8 mouse cellular contexts compared by ENCODE assay signal in genomic region chr11:77965101-77966036, GRCm38 (mm10). TPM values are rescaled to one million over a fixed set of nuclear protein-coding genes. Genes with fewer than 3 reads are reported as not detected.
A peak's percentile ranks its signal among the peaks of the same experiment; 100 is the strongest.
DNase-seq lines count a peak whose midpoint lies in the region; ATAC-seq lines count a peak whose summit lies in the region.

No protein-coding gene starts in this region.

- no peaks in the 10 kb centered on the region for H3K36me3 ChIP-seq in embryonic facial prominence, embryonic 12.5 days
- no peaks in the 10 kb centered on the region; the same call in 1 of the 2 replicates for H3K36me3 ChIP-seq in hindbrain, embryonic 16.5 days (ENCODE audit: control insufficient read depth, insufficient read depth, low read length)
- no peaks in the 10 kb centered on the region for H3K36me3 ChIP-seq in midbrain, embryonic 12.5 days

- peaks cover 22% of the 10 kb centered on the region; the same call in 1 of the 2 replicates for H3K27me3 ChIP-seq in embryonic facial prominence, embryonic 12.5 days
- H3K27me3 ChIP-seq in hindbrain, embryonic 16.5 days (replicated peaks; ENCODE audit: control insufficient read depth, insufficient read depth, low read length), result no peaks in the 10 kb centered on the region
- H3K27me3 ChIP-seq in midbrain, embryonic 12.5 days, result peaks cover 52% of the 10 kb centered on the region

- no peak overlapping the region; the same call in 1 of the 2 replicates for H3K9ac ChIP-seq in embryonic facial prominence, embryonic 12.5 days
- H3K9ac ChIP-seq in hindbrain, embryonic 16.5 days (ENCODE audit: low read depth, low read length), result peak overlapping the region; percentile 37
- H3K9ac ChIP-seq in midbrain, embryonic 12.5 days (replicated peaks), result peak overlapping the region; percentile 52

- H3K9me3 ChIP-seq in embryonic facial prominence, embryonic 12.5 days, result no peaks in the 10 kb centered on the region
- H3K9me3 ChIP-seq in hindbrain, embryonic 16.5 days (ENCODE audit: control insufficient read depth, low read length), result no peaks in the 10 kb centered on the region
- H3K9me3 ChIP-seq in midbrain, embryonic 12.5 days, result no peaks in the 10 kb centered on the region

- no peak for ATAC-seq in embryonic facial prominence, embryonic 12.5 days (ENCODE audit: insufficient number of reproducible peaks, insufficient read depth, low FRiP score, low TSS enrichment)
- peak; percentile 83 for ATAC-seq in hindbrain, embryonic 16.5 days
- ATAC-seq in midbrain, embryonic 12.5 days (ENCODE audit: low FRiP score, low read depth), result peak; percentile 77

- 14% methylated on average over 17 of the region's 17 CpGs for WGBS in embryonic facial prominence, embryonic 12.5 days
- 5% methylated on average over 17 of the region's 17 CpGs for WGBS in hindbrain, embryonic 16.5 days
- WGBS in midbrain, embryonic 12.5 days, result 8% methylated on average over 17 of the region's 17 CpGs

- H3K27ac ChIP-seq in embryonic facial prominence, embryonic 12.5 days, result peak overlapping the region; percentile 32
- H3K27ac ChIP-seq in hindbrain, embryonic 16.5 days (ENCODE audit: low read depth, low read length), result peak overlapping the region; percentile 62
- H3K27ac ChIP-seq in midbrain, embryonic 12.5 days (replicated peaks), result peak overlapping the region; percentile 75

- DNase-seq in lung, postnatal 14 days, result peak; percentile 14
- DNase-seq in lung, postnatal 36 days, result no peak
- no peak for DNase-seq in T-cell, adult 2 months (ENCODE audit: low spot score)
- no peak for DNase-seq in spleen, adult 12 weeks (ENCODE audit: low spot score)
- DNase-seq in urinary bladder, adult 18-20 months (ENCODE audit: low spot score in 2 of 2), result no peak

- H3K4me3 ChIP-seq in embryonic facial prominence, embryonic 12.5 days, result no peak overlapping the region
- no peak overlapping the region for H3K4me3 ChIP-seq in hindbrain, embryonic 16.5 days (ENCODE audit: low read length)
- H3K4me3 ChIP-seq in midbrain, embryonic 12.5 days, result no peak overlapping the region

- H3K4me2 ChIP-seq in embryonic facial prominence, embryonic 12.5 days (replicated peaks), result no peak overlapping the region
- peak overlapping the region; percentile 22 for H3K4me2 ChIP-seq in hindbrain, embryonic 16.5 days (ENCODE audit: low read length)
- peak overlapping the region; percentile 29 for H3K4me2 ChIP-seq in midbrain, embryonic 12.5 days (replicated peaks)

- H3K4me1 ChIP-seq in embryonic facial prominence, embryonic 12.5 days, result peaks cover 12% of the 10 kb centered on the region
- H3K4me1 ChIP-seq in hindbrain, embryonic 16.5 days (ENCODE audit: control insufficient read depth, insufficient read depth, low read depth, low read length), result peaks cover 27% of the 10 kb centered on the region
- H3K4me1 ChIP-seq in midbrain, embryonic 12.5 days, result peaks cover 33% of the 10 kb centered on the region

RNA-seq across cellular contexts. Expression of gene Phf12, which starts 17.2 kb away (rescaled TPM):
- polyA plus RNA-seq in embryonic facial prominence, embryonic 12.5 days (2016; fragmentation: Nextera tagmentation; extraction: Ambion mirVana), result 27.5 and 27.7 TPM in 2 replicates
- 11.8 and 12.5 TPM in 2 replicates for polyA plus RNA-seq in hindbrain, embryonic 16.5 days (2015; fragmentation: Nextera tagmentation; extraction: Ambion mirVana)
- polyA plus RNA-seq in midbrain, embryonic 12.5 days (2016; fragmentation: Nextera tagmentation; extraction: Ambion mirVana), result 30.8 and 31.0 TPM in 2 replicates

RNA-seq across cellular contexts. Expression of gene Sez6, which starts 34.8 kb away (rescaled TPM):
- polyA plus RNA-seq in embryonic facial prominence, embryonic 12.5 days (2016; fragmentation: Nextera tagmentation; extraction: Ambion mirVana), result 2.0 and 2.4 TPM in 2 replicates
- polyA plus RNA-seq in hindbrain, embryonic 16.5 days (2015; fragmentation: Nextera tagmentation; extraction: Ambion mirVana), result 132 and 156 TPM in 2 replicates
- polyA plus RNA-seq in midbrain, embryonic 12.5 days (2016; fragmentation: Nextera tagmentation; extraction: Ambion mirVana), result 39.5 and 40.3 TPM in 2 replicates

Comparison
In these comparisons a context has a peak if more than half of its experiments do, and no peak if none do; other contexts are left out.
1. RNA of gene Sez6, which starts 34.8 kb away (polyA plus RNA-seq): 132 to 156 TPM in hindbrain, embryonic 16.5 days and 39.5 to 40.3 TPM in midbrain, embryonic 12.5 days; 2.0 to 2.4 TPM in embryonic facial prominence, embryonic 12.5 days; every median in the first group is over 10 times any median in the second.
2. Peak in every context shown above with its lines, with median percentiles within 50 percentile points of each other: H3K27ac ChIP-seq.